Mouse (Mus musculus): ENCODE data around the gene Foxp2.

Foxp2 gene

DNA sequence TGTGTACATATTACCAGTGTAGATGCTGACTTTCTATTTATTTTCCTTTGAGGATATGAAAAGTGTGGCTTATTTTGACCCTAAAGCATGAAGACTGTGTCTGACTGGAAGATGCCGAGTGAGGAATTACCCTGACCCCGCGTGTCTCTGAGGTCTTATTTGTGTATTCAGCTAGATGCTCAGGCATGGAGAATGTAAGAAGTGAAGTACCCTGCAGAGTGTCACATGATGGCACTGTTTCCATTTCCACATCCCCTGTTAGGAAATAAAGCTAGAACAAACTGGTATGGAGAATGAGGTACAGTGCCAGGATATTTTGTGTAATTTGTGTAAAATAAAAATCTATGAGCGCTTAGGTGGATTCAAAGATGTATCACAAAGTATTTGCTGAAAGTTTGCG lies 219.8 kb downstream of the Foxp2 start:
- DNase-seq = no peak

DNA sequence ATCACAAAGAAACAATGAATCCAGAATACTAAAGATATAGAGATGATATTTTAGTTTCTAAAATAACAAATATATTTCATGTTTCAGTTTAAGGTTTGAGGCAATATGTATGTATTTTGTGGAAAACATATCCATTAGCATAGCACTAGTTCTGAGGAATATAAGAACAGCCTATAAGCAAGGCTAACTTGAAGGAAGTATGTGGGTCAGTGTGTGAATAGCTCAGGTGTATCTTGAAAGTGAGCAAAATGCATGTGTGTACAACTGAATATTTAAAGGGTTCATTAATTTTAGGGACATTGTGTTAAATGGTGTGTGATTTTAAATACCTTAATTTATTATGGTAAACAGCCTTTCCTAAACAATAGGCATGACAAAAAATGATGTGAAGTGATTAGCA lies 220.2 kb downstream of the Foxp2 start:
- DNase-seq = no peak

- DNase-seq = no peak
Measured at GRCm38 (mm10) chr6:15130142-15130541, 229.0 kb downstream of the Foxp2 start.

DNA sequence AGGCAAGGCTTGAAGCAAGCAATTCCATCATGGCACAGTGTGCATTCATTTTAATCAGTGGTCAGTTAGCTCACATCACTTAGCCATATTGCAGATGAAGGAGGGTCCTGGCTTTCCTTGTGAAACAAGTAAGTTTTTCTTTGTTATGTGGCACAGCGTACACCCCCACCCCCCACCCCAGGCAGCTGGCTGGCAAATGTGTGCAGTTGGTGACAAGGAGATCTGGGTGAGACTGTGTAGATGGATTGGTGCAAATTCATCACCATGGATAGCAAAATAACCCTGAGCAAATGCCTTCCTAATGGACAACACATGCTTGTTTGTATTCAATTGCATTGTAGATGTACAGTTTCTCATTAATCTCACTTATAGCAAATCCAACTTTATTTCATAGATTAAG lies 240.9 kb downstream of the Foxp2 start:
- no peak for DNase-seq

GRCm38 (mm10) chr6:15151619-15152018 lies 250.5 kb downstream of the Foxp2 start:
- no peak for DNase-seq

DNA sequence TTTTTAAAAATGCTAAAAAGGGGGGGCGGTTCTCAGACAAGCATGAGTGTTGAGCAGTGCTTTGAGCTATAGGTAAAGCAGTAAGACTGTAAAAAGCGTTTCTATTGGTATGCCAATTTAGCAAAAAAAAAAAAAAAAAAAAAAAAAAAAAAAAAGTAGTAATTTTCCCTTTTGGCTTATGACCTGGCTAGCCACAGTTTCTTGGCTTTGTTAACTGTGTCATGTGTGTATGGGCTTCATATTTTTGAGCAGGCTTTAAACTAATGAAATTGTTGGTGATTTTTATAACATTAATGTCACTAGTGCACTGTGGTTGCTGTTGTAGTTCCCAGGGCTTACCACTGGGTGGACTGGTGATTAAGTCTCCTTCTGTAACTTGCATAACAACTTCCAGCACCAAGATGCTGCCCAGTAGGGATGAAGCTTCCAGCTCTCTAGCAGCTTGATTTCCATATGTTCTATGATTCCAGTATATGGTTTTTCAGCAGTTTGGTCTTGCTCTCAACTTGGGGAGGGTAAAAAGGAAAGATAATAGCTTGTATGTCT lies 262.4 kb downstream of the Foxp2 start:
- no peak for DNase-seq

- DNase-seq = no peak
Measured at GRCm38 (mm10) chr6:15176754-15177153, 275.6 kb downstream of the Foxp2 start.

DNA sequence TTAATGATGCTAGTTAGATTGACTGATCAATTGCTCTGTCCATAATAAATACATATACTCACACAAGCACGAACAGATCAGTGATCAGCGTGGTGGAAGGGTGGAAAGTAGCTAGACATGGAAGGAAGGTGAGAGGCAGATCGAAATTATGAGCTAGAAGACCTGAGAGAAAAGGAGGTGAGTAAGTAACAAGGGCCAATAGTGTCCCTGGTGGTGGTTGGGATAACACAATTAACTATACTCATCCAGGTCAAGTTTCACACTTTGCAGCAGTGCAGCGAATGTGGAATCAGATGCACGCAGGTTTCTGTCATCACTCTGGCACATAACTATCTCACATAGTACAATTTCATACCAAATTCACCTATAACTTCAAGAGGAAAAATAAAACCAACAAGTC lies 291.7 kb downstream of the Foxp2 start:
- no peak for DNase-seq

GRCm38 (mm10) chr6:15242176-15242942 lies 341.2 kb downstream of the Foxp2 start:
- no peak for DNase-seq

DNA sequence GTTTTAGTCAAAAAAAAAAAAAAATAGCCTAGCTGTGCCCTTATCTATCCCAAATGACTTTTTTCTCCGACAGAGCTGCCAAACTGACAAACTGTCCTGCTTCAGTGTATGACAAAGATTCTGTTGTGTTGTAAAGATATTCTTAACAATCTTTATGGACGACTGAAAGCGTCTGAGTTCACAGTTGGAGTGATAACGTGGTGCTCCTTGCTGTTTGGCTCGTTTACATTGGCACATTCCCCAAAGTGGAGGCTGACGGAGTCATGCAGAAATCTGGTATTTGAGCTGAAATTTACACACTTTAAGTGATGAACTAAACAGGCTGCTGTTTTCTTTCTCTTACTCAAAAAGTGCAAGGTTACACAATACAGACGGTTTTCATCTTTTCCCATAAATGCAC lies 356.2 kb downstream of the Foxp2 start:
- no peak for DNase-seq

- DNase-seq = no peak
Measured at GRCm38 (mm10) chr6:15257893-15258292, 356.7 kb downstream of the Foxp2 start.

DNA sequence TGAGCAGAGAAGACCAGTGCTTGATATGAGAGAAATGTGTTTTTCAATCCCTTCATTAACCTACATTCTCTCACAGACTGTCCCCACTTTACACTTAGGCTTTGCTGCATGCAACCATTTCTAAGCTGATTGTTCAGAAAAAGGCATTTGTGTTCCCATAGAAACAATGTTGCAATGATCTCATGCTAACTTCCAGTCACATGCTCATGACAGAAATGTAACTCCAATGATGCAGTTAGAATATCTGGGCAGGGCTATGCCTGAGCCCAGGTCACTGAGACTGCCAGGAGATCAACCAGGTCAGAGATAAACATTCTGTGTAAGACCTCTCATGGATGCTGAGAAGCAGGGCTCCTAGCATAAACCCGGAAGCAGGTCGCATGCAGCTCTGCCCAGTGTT lies 367.0 kb downstream of the Foxp2 start:
- no peak for DNase-seq

GRCm38 (mm10) chr6:15285213-15285612 lies 384.1 kb downstream of the Foxp2 start:
- no peak for DNase-seq

DNA sequence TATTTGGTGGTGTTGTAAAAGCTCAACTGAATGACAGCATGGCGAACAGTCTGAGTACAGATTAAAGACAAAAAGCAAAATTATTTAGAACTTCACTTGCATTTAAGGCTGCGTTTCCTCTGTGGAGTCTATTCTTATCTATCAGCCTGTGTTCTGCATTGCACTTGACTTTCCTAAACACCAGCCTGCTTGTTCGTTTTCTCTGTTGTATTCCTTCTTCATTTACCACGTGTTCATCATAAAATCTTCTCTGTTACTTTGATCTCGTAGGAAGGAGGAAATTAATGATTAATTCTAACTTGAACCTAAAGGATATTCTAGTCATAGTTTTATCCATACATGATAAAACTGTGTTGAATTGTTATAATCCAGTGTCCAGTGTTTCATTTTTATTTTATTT lies 392.9 kb downstream of the Foxp2 start:
- DNase-seq = no peak

DNA sequence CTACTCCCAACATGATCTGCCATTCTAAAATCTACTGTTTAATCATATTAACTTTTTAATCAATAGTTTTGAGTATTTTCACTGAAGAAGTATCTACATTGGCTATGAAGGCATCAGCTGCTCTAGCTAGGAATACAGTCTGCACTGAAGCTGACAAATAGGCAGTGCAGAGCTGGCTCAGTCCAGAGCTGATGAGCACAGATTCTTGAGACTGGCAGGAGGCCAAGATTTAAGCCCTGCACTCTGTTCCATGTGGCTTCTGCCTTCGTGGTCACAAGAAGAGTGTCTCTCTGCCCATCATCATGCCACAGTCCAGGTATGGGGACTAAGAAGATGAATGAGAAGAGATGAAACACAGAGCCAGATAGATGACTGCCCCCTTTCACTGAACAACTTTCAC lies 398.1 kb downstream of the Foxp2 start:
- no peak for DNase-seq

DNA sequence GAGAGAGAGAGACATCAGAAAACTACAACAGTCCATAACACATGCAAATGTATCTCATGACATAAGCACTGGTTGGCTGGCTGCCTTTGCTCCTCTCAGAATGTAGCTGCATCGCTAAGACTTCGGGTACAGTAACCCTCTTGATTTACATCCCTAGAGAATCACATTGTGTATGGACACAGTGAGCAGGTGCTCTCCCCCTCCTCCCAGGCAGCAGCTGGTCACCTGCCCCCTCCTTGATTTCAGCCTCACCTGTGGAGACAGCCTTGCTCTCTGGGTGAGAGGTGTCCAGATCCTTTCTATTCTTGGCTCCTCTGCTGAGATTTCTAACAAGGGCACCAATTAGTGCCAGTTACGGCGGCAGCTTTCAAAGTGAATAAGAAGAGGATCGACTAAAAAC lies 409.5 kb downstream of the Foxp2 start:
- no peak for DNase-seq

DNA sequence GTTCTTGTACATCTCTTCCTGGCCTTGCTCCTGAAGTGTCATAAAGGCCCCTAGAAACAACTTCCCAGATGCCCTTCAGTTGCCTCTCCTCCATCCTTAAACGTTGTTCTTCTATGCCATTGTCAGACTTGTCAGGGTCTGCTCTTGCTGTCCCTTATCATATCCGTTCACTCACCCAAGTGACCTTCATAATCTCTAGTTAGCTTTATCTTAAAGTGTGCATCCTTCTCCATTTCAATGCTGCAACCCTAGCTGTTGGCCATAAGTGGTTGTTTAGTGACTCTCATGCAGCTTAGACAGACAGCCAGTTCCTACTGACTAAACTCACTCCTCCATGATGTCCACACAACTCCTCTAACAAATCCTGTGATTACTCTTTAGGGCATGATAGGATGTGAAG lies 415.8 kb downstream of the Foxp2 start:
- no peak for DNase-seq

- DNase-seq = no peak
Measured at GRCm38 (mm10) chr6:15318343-15318742, 417.2 kb downstream of the Foxp2 start.

DNA sequence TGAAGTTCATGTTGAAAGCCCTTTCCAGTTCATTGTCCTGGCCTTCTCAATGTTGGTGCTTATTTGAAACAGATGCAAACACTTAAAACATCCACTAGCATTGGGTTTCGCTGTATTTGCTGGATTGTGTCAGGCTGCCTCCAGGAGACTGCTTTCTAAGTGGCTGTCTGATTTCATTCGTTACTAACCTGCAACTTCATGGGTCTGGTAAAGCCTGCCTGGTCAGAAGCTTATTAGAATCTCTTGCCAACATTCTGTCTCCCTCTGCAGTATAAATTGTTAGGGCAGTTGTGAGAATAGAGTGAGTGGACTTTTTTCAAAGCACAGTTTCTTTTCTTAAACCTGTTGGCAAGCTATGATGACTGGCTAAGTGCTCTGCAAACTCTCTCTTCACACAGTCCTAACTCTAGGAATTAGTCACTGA lies 420.4 kb downstream of the Foxp2 start:
- no peak for DNase-seq

DNA sequence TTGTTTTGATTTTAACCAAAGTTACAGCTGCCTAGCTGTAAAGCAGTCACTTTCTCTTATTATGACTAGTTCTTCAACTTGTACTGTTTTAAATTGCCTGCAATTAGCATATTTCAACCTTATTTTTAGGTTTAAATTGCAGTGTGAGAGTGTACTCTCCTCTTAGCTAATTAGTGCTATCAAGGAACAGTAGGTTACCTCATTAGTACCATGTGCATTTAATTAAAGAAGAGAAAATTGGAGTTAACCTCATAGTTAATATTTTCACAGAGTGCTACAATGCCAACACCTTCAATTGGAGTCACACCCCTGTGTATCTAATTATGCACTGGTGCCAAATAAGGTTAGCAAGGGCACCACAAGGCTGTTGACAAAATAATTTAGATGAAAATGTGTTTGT lies 421.9 kb downstream of the Foxp2 start:
- DNase-seq = no peak

- DNase-seq = no peak
Measured at GRCm38 (mm10) chr6:15347705-15348104, 446.6 kb downstream of the Foxp2 start.

DNA sequence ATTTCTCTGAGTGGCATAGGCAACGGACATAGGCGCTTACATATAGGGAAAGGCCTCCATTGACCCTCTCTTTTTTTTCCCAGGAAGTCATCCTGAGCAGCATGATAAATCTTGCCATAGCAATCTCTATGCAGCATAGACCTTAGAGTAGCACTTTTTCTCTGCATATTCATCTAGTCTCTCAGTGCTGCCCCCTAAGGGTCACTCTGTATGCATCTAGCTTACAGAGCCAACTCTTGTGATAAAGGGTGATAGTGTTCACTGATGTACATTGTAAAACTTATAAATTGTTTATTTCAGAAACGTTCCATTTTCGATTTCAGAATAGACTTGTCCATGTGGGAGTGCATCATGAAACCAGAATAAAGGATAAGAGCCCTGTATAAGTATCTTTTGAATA lies 454.7 kb downstream of the Foxp2 start:
- no peak for DNase-seq

- no peak for DNase-seq
Measured at GRCm38 (mm10) chr6:15370281-15370680, 469.1 kb downstream of the Foxp2 start.

- no peak for DNase-seq
Measured at GRCm38 (mm10) chr6:15370827-15371226, 469.7 kb downstream of the Foxp2 start.

DNA sequence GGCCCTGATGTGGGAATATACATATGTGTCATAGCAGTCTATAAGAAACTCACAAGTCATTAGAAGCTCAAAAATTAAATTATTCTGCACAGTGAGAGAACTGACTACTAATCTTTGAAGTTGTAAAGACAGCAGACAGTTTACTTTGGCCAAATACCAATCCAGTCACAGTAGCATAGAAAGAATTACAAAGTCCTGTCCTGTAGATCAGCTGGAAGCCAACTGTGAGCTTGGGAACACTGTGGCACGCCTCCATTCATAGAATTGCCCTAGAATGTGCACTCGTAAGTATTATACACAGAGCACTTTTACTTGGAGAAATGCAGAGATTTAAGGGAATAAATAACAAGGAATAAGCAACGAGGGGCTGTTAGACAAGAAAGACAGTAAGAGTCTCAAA lies 472.5 kb downstream of the Foxp2 start:
- no peak for DNase-seq

Data from liver (tissue).